Mouse (Mus musculus) urinary bladder, postnatal 10 days (tissue): ENCODE data around the gene Atp5d.

Source experiments
- DNase-seq: peaks from one replicate; pipeline ENCODE4 v3.0.0; 2022; ENCODE audit warnings: low spot score

Gene Atp5d

DNA sequence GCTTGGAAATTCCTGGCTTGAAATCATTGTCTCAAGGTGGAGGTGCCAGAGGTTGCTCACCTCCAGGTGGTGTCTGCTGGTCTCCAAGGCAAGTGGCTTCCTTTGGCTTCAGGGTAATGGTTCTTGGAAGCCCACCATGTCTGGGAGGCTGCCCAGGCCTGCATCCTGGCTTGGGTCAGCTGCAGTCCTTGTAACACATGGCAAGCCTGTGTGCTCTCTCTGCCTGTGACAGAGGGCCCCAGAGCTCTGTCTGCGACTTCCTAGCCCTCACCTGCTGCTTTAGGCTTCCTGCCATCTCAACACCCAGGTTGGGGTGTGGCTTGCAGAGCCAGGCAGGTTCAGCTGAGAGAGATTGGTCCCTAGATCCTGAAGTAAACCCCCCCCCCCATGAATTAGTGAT lies 20.7 kb upstream of the Atp5d start:
- no peak for DNase-seq

DNA sequence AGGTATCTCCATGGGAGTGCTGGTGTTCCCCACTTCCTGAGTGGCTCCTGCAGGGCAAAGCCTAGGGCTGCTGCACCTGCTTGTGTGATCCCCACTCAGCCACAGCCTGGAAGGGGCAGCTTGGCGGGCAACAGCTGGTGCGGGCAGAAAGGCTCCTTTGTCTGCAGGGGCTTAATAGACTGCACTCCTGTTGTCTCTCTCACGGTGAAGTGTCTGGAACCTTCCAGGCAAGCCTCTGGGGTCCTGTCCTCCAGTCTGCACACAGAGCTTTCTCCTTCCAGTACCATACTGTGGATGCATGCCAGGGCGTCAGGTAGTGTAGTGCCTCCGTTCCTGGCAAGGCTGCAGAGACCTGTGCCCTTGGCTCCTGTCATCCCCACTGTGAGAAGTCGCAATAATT lies 19.9 kb upstream of the Atp5d start:
- DNase-seq: no peak

DNA sequence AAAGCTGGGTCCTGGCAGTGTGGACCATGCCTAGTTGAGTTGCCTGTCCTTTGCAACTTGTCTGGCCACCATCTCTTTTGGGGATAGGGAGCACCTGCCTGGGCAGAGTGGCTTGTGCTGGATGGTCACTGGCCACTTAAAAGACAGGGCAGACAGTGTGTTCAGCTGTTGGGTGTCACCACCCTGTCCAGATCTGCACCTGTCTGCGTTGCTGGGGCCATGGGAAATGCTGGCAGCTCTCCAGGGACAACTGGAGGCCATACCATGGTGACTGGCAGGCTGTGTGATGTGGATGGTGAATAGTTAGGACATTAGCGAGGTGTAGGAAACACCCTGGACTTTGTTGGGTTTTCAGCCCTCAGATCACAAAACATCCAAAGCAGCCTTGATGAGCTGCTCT lies 18.3 kb upstream of the Atp5d start:
- no peak for DNase-seq

DNA sequence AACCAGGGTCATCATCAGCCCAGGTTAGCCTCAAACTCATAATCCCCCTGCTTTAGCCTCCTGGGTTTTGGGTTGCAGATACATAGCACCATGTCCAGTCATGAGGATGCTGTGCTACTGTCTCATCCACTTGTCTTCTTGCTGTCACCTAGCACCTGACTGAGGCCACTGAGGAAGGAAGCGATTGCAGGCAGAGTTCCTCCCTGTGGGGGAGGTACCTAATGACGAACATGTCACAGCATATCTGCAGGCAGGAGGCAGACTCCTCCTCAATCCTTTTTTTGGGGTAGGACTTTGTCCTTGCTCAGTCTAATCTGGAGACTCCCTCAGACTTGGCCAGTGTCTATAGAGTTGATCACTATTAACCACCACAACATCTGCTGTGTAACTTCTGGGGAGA lies 16.8 kb upstream of the Atp5d start:
- DNase-seq: no peak

DNA sequence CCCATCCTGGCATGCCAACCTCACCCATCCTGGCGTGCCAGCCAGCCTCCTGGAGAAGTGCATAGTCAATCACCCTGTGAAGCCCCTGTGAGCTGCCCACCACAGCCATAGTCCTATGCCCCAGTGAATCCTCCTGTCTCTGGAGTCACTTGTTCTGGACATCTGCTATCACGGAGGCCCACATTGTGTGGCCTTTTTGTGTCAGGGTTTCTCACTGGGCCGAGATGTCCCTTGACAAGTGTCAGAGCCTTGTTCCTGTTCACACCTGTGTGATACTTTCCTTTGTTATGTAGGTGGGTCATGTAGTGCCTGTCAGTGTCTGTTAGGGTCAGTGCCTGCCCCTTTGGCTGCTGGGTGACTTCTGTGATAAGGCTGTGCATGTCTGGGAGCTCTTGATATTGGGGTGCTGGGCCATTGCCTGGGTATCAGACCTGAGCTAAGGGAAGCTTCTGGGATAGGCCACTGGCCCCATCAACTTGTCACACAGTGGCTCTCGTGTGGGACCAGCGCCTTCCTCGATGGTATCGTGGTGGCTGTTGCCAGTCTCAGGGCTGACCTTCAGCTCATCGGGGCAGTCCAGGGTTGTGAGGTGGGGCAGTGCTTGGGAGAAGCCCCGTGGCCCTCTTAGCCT lies 14.4 kb upstream of the Atp5d start:
- DNase-seq: no peak

- no peak for DNase-seq
Observed at GRCm38 (mm10) chr10:80127920-80128319, 10.5 kb upstream of the Atp5d start.

DNA sequence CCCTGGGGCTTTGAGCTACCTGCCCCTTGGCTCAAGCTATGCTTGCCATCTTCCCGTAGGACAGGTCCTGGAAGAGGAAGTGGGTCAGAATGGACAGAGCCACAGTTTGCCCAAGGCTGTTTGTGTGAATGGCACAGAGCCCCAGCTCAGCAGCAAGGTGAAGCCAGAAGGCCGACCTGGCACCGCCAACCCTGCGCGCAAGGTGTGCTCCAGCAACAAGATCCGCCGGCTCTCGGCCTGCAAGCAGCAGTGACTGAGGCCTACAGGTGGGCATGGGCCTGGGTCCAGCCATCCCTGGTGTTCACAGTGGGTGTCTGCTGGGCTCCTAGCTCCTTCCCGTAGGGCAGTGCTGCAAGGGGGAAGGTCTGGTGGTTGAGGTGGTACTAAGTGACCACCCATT lies 8.6 kb upstream of the Atp5d start:
- DNase-seq: no peak

- DNase-seq: no peak
Observed at GRCm38 (mm10) chr10:80130403-80131031, 7.9 kb upstream of the Atp5d start.

- DNase-seq: no peak
Observed at GRCm38 (mm10) chr10:80131316-80131951, 7.0 kb upstream of the Atp5d start.

- no peak for DNase-seq
Observed at GRCm38 (mm10) chr10:80131952-80132350, 6.5 kb upstream of the Atp5d start.

GRCm38 (mm10) chr10:80133226-80133849 lies 5.1 kb upstream of the Atp5d start:
- no peak for DNase-seq

GRCm38 (mm10) chr10:80134421-80134820 lies 4.0 kb upstream of the Atp5d start:
- DNase-seq: no peak

DNA sequence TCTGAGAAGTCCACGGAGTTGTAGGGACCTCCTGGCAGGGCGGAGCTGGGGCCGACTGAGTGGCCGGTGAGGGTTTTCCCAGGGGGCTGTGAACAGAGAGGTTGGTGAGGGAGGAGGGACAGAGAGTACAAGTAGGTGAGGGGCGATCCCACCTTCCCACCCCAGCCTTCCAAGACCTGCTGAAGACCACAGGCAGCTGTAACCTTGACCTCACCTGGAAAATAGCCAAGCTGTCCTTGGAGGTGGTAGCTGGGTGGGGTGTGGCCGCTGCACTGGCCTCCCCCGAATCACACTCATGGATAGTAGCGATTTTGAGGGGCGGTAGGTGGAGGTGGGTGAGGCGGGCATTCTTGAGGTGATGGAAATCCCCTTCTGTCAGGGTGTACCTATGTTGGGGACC lies 3.3 kb upstream of the Atp5d start:
- DNase-seq: no peak

DNA sequence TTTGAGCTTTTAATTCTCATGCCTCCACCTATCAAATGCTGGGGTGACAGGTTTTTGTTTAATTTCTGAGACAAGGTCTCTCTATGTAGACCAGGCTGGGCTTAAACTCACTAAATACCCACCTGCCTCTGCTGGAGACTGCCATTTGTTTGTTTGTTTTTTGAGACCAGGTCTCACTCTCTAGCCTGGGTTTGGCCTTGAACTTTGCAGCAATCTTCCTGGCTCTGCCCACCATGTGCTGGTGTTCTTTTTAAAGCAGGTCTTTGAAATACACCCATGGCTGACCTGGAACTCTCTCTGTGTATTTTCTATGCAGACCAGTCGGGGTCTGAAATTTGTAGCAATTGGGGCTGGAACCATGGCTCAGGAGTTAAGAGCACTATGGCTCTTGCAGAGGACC lies 2.8 kb upstream of the Atp5d start:
- DNase-seq: no peak

GRCm38 (mm10) chr10:80136179-80136951 lies 2.1 kb upstream of the Atp5d start:
- no peak for DNase-seq

DNA sequence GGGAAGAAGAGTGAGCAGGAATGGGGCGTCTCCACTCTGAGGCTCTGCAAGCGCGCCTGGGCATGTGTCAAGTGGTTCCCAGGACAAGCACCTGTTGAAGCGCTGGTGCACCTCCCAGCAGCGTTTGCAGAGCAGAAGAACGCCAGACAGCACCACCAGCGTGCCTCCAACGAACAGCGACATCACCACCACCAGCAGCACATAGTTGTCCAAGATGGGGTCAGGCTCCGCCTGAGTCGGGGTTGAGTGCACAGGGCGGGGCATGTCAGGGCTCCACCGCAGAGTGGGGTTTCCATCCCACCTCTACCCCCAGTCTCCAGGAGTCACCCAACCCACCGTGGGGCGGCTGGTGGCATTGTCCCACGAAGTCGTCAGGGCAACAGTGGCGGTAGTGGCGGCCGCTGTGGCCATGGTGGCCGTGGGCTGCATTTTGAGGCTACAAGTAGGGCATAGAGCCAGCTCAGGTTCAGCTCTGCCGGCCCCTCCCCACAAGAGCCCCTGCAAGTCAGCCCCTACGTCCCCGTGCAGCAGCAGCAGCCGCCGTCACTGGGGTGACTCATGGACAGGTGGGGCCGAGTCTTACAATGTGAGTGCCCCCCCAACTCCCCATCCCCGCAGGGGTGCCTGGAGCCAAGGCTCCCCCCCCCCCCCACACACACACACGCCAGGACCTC lies 1.3 kb upstream of the Atp5d start:
- no peak for DNase-seq

GRCm38 (mm10) chr10:80137626-80138552 lies 543 bp upstream of the Atp5d start:
- no peak for DNase-seq

DNA sequence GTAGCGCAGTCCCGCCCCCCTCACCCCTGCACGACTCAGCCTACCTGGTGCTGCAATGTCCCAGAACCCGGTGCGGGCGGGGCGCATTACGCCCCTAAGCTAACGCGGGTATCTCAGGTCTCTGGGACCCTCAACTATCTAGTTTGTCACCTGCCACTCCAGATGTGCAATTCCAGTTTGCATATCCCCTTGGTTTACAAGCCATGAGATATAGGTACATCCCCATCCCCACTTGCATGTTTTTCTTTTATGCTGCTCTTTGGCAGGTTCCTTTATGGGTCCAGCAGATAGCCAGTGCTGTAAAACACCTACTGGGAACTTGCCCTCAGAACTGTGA lies 975 bp downstream of the Atp5d start:
- DNase-seq: no peak

- no peak for DNase-seq
Observed at GRCm38 (mm10) chr10:80139975-80140665, 1.7 kb downstream of the Atp5d start.

DNA sequence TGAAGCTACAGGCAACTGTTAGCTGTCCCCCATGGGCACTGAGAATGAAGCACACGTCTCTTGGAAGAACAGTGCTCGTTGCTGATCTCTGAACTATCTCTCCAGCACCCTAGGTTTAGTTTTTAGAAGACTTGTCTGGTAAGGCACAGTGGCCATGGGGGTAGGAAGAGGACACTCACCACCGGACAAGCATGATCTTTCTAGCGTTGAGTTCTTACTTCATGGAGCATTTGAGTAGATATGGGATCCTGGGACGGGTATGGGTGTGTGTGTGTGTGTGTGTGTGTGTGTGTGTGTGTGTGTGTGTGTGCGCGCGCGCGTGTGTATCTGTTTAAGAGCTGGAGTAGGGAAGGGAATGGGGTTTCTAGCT lies 2.2 kb downstream of the Atp5d start, which contains the start of gene Cbarp:
Gene Cbarp (minus strand): TSS at position 170 of the 370 bp plus-strand sequence.
- no peak for DNase-seq
